Mouse (Mus musculus) heart, embryonic 15.5 days (tissue): ENCODE data around the gene Dis3l2. TPM values are rescaled to one million over a fixed set of nuclear protein-coding genes. Genes with fewer than 3 reads are reported as not detected.

Experiments
- ATAC-seq: fragments of 200-750 bp; cut with Nextera tagmentation; replicated peaks from 2 replicates; pipeline ENCODE4 v1.8.0; 2017; ENCODE audit warnings: low read depth, moderate TSS enrichment; ENCODE audit not compliant: insufficient number of reproducible peaks, insufficient read depth, low FRiP score
- H3K27ac ChIP-seq: fragments of 300-500 bp; sonication (generic); 2 replicates; pipeline ENCODE4 v1.5.1; 2015; ENCODE audit warnings: mild to moderate bottlenecking, inconsistent platforms
- H3K27me3 ChIP-seq: fragments of 300-500 bp; sonication (generic); 2 replicates; pipeline ENCODE4 v1.6.1; 2015; ENCODE audit warnings: inconsistent platforms
- H3K36me3 ChIP-seq: fragments of 300-500 bp; sonication (generic); 2 replicates; pipeline ENCODE4 v1.6.1; 2015; ENCODE audit warnings: mild to moderate bottlenecking, inconsistent platforms
- H3K4me1 ChIP-seq: fragments of 300-500 bp; sonication (generic); replicated peaks from 2 replicates; pipeline ENCODE4 v1.6.1; 2015; ENCODE audit warnings: inconsistent platforms
- H3K4me2 ChIP-seq: fragments of 300-500 bp; sonication (generic); 2 replicates; pipeline ENCODE4 v1.6.1; 2015; ENCODE audit warnings: inconsistent platforms, mild to moderate bottlenecking, moderate library complexity
- H3K4me3 ChIP-seq: fragments of 300-500 bp; sonication (generic); 2 replicates; pipeline ENCODE4 v1.5.1; 2015; ENCODE audit warnings: mild to moderate bottlenecking, inconsistent platforms
- H3K9ac ChIP-seq: fragments of 300-500 bp; sonication (generic); 2 replicates; pipeline ENCODE4 v1.6.1; 2015; ENCODE audit warnings: mild to moderate bottlenecking, inconsistent platforms
- H3K9me3 ChIP-seq: fragments of 300-500 bp; sonication (generic); replicated peaks from 2 replicates; pipeline ENCODE4 v1.6.1; 2016; ENCODE audit warnings: inconsistent platforms
- WGBS: fragments of 180-500 bp; shearing (Covaris S2); methylation state at CpG from one replicate; pipeline ENCODE4 v1.1.7; 2015; ENCODE audit warnings: mixed read lengths; 5-methylcytosine and 5-hydroxymethylcytosine counted together
- polyA plus RNA-seq: library from polyadenylated mRNA; unstranded; fragments of >200 nt; fragmentation: Nextera tagmentation; extraction: Ambion mirVana; gene quantifications from 2 replicates; pipeline ENCODE4 v1.2.1, GENCODE M21; 2015

Gene Dis3l2
- polyA plus RNA-seq, 1 experiment from 2014 or later: 15.2 TPM

GRCm38 (mm10) chr1:86916355-86916984 is 212.9 kb downstream of the Dis3l2 start:
- WGBS: 74% methylated on average over 8 of the region's 8 CpGs
- no peaks in the 10 kb centered on the region for H3K36me3 ChIP-seq
- H3K4me1 ChIP-seq: 0 out of 2 replicates have a peak, but pooled peaks cover 2% of the 10 kb centered on the region
- no peak overlapping the region for H3K27ac ChIP-seq
- H3K9me3 ChIP-seq: no peaks in the 10 kb centered on the region
- H3K9ac ChIP-seq: no peak overlapping the region
- H3K4me2 ChIP-seq: no peak overlapping the region
- no peak for ATAC-seq
- H3K27me3 ChIP-seq: no peaks in the 10 kb centered on the region
- no peak overlapping the region for H3K4me3 ChIP-seq

GRCm38 (mm10) chr1:86925776-86926175 is 222.2 kb downstream of the Dis3l2 start:
- Histone ChIP-seq H3K9ac (no peak overlapping the region), H3K4me3 (no peak overlapping the region), H3K27me3 (no peaks in the 10 kb centered on the region), H3K27ac (no peak overlapping the region), H3K4me2 (no peak overlapping the region), H3K9me3 (no peaks in the 10 kb centered on the region), H3K36me3 (no peaks in the 10 kb centered on the region), H3K4me1 (no peaks in the 10 kb centered on the region)
- 74% methylated on average over 5 of the region's 5 CpGs for WGBS
- no peak for ATAC-seq

GRCm38 (mm10) chr1:86931606-86932379 is 228.2 kb downstream of the Dis3l2 start:
- no peak overlapping the region for H3K4me3 ChIP-seq
- no peak overlapping the region for H3K4me2 ChIP-seq
- H3K27me3 ChIP-seq: no peaks in the 10 kb centered on the region
- 74% methylated on average over 4 of the region's 4 CpGs for WGBS
- no peak overlapping the region for H3K9ac ChIP-seq
- ATAC-seq: no peak
- no peaks in the 10 kb centered on the region for H3K36me3 ChIP-seq
- no peaks in the 10 kb centered on the region for H3K9me3 ChIP-seq
- no peak overlapping the region for H3K27ac ChIP-seq
- H3K4me1 ChIP-seq: no peaks in the 10 kb centered on the region

GRCm38 (mm10) chr1:86932810-86933209 is 229.2 kb downstream of the Dis3l2 start:
- no peak for ATAC-seq
- H3K4me1 ChIP-seq: no peaks in the 10 kb centered on the region
- H3K27me3 ChIP-seq: no peaks in the 10 kb centered on the region
- no peaks in the 10 kb centered on the region for H3K36me3 ChIP-seq
- no peak overlapping the region for H3K4me3 ChIP-seq
- H3K27ac ChIP-seq: no peak overlapping the region
- H3K9me3 ChIP-seq: no peaks in the 10 kb centered on the region
- no peak overlapping the region for H3K9ac ChIP-seq
- 88% methylated on average over 4 of the region's 4 CpGs for WGBS
- no peak overlapping the region for H3K4me2 ChIP-seq

- Histone ChIP-seq H3K27ac (no peak overlapping the region), H3K27me3 (no peaks in the 10 kb centered on the region), H3K4me1 (no peaks in the 10 kb centered on the region), H3K9me3 (no peaks in the 10 kb centered on the region), H3K4me3 (no peak overlapping the region), H3K9ac (no peak overlapping the region), H3K36me3 (no peaks in the 10 kb centered on the region), H3K4me2 (no peak overlapping the region)
- WGBS: 87% methylated on average over 1 of the region's 1 CpGs
- no peak for ATAC-seq
These were observed 230.0 kb downstream of the Dis3l2 start for GRCm38 (mm10) chr1:86933656-86934055.

- ATAC-seq: no peak
These were observed 248.0 kb downstream of the Dis3l2 start for GRCm38 (mm10) chr1:86951501-86952205.

GRCm38 (mm10) chr1:86955801-86956200 is 252.2 kb downstream of the Dis3l2 start:
- H3K4me3 ChIP-seq: no peak overlapping the region
- no peak overlapping the region for H3K4me2 ChIP-seq
- H3K4me1 ChIP-seq: no peaks in the 10 kb centered on the region
- H3K9me3 ChIP-seq: no peaks in the 10 kb centered on the region
- ATAC-seq: no peak
- H3K27ac ChIP-seq: no peak overlapping the region
- no peak overlapping the region for H3K9ac ChIP-seq
- H3K36me3 ChIP-seq: 0 out of 2 replicates have a peak, but pooled peaks cover 1% of the 10 kb centered on the region
- no peaks in the 10 kb centered on the region for H3K27me3 ChIP-seq

More at GRCm38 (mm10) chr1:86951501-86952205, 248.0 kb downstream of the Dis3l2 start:
- 78% methylated on average over 5 of the region's 5 CpGs for WGBS
- Histone ChIP-seq H3K4me2 (no peak overlapping the region), H3K9ac (no peak overlapping the region), H3K36me3 (no peaks in the 10 kb centered on the region), H3K27ac (no peak overlapping the region), H3K27me3 (no peaks in the 10 kb centered on the region), H3K4me3 (no peak overlapping the region), H3K9me3 (no peaks in the 10 kb centered on the region), H3K4me1 (peaks cover 12% of the 10 kb centered on the region)

GRCm38 (mm10) chr1:86968261-86968964 is 264.8 kb downstream of the Dis3l2 start:
- ATAC-seq: no peak
- Histone ChIP-seq H3K4me3 (no peak overlapping the region), H3K27me3 (no peaks in the 10 kb centered on the region), H3K9ac (no peak overlapping the region), H3K27ac (no peak overlapping the region), H3K9me3 (no peaks in the 10 kb centered on the region), H3K36me3 (no peaks in the 10 kb centered on the region), H3K4me2 (no peak overlapping the region), H3K4me1 (0 out of 2 replicates have a peak, but pooled peaks cover 2% of the 10 kb centered on the region)
- WGBS: 44% methylated on average over 6 of the region's 6 CpGs

GRCm38 (mm10) chr1:86969173-86969725 is 265.6 kb downstream of the Dis3l2 start:
- no peaks in the 10 kb centered on the region for H3K27me3 ChIP-seq
- H3K36me3 ChIP-seq: no peaks in the 10 kb centered on the region
- 83% methylated on average over 11 of the region's 11 CpGs for WGBS
- H3K4me2 ChIP-seq: no peak overlapping the region
- no peak overlapping the region for H3K27ac ChIP-seq
- H3K9ac ChIP-seq: no peak overlapping the region
- no peaks in the 10 kb centered on the region for H3K9me3 ChIP-seq
- H3K4me3 ChIP-seq: no peak overlapping the region
- 0 out of 2 replicates have a peak, but pooled peaks cover 2% of the 10 kb centered on the region for H3K4me1 ChIP-seq
- no peak for ATAC-seq

- Histone ChIP-seq H3K9ac (no peak overlapping the region), H3K27ac (no peak overlapping the region), H3K4me1 (0 out of 2 replicates have a peak, but pooled peaks cover 2% of the 10 kb centered on the region), H3K4me3 (no peak overlapping the region), H3K36me3 (no peaks in the 10 kb centered on the region), H3K4me2 (no peak overlapping the region), H3K27me3 (no peaks in the 10 kb centered on the region), H3K9me3 (no peaks in the 10 kb centered on the region)
- ATAC-seq: no peak
- WGBS: 49% methylated on average over 1 of the region's 1 CpGs
These were observed 269.1 kb downstream of the Dis3l2 start for GRCm38 (mm10) chr1:86972693-86973092.

- H3K4me3 ChIP-seq: no peak overlapping the region
These were observed 273.4 kb downstream of the Dis3l2 start for GRCm38 (mm10) chr1:86977018-86977417.

More at GRCm38 (mm10) chr1:86977018-86977417, 273.4 kb downstream of the Dis3l2 start:
- Histone ChIP-seq H3K27me3 (no peaks in the 10 kb centered on the region), H3K27ac (no peak overlapping the region), H3K9ac (no peak overlapping the region), H3K9me3 (no peaks in the 10 kb centered on the region), H3K4me2 (no peak overlapping the region), H3K4me1 (no peaks in the 10 kb centered on the region), H3K36me3 (no peaks in the 10 kb centered on the region)
- 78% methylated on average over 1 of the region's 1 CpGs for WGBS
- no peak for ATAC-seq
